Mouse (Mus musculus): Measurements from ENCODE around the gene Nacc1. TPM values are rescaled to one million over a fixed set of nuclear protein-coding genes. Genes with fewer than 3 reads are reported as not detected.
A peak's percentile ranks its signal among the peaks of the same experiment; 100 is the strongest.

Nacc1 gene
- polyA plus RNA-seq, 1 experiment from 2014 or later, result 12.5 TPM

GRCm38 (mm10) chr8:84704867-84705831, 17.5 kb upstream of the Nacc1 start:
- ATAC-seq, result peak; percentile 6; the same call in 1 of the 2 replicates
- H3K27me3 ChIP-seq (replicated peaks), result peaks cover 39% of the 10 kb centered on the region
- WGBS (ENCODE audit: insufficient replicate concordance), result 2% methylated on average over 59 of the region's 61 CpGs
- H3K4me1 ChIP-seq, result peaks cover 80% of the 10 kb centered on the region
- H3K4me2 ChIP-seq, result peak overlapping the region; percentile 96
- H3K36me3 ChIP-seq, result peaks cover 25% of the 10 kb centered on the region
- H3K9ac ChIP-seq, result peak overlapping the region; percentile 97
- H3K9me3 ChIP-seq (replicated peaks), result no peaks in the 10 kb centered on the region
- peak overlapping the region; percentile 97 for H3K27ac ChIP-seq
- peak overlapping the region; percentile 83 for H3K4me3 ChIP-seq

DNA sequence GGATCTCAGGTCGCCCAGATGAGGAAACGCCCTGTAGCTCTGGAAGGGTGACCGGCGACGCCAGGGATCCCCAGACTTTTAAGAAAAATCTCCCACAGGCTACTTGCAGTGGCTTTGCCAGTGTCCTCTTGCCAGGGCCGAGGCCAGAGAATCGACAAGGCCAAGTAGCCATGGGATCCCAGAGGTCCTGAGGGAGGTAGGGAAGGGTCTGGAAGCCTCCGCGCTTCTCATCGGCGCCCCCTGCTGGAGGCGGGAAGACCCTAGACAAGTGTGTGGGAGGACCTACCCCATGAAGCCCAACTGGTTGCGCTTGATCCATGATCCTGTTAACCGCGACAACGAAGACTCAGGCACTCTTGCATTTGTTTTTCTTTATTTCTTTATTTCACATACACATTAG, 16.7 kb upstream of the Nacc1 start:
- Histone ChIP-seq H3K4me3 (peak overlapping the region; percentile 83), H3K9ac (peak overlapping the region; percentile 97), H3K4me1 (peaks cover 84% of the 10 kb centered on the region)

DNA sequence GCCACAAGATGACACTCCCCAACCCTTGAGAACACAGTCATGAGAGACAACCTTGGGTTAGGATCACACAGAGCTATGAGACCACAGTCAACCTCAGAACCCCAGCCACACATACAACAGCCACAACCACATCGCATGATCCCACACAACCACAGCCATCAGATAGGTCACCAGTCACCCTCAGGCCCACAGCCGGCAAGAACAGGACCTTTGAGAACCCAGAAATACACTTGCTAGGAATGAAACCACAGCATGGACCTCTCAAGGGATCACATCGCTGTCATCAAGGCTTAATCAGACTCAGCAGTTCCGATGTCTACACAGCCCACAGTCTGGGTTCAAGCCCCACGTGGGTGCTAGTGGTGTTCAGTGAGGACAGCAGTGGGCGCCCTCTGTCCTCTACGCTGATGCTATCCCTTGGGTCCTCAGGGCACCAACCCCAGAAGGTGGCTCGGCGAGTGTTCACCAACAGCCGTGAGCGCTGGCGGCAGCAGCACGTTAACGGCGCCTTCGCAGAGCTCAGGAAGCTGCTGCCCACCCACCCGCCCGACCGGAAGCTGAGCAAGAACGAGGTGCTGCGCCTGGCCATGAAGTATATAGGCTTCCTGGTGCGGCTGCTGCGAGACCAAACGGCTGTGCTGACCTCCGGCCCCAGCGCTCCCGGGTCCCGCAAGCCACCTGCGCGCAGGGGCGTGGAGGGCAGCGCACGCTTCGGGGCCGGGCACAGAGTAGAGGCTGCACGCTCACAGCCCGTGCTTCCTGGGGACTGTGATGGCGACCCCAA, 16.0 kb upstream of the Nacc1 start:
- peak overlapping the region; percentile 83 for H3K4me3 ChIP-seq
- WGBS (ENCODE audit: insufficient replicate concordance), result 2% methylated on average over 38 of the region's 38 CpGs
- H3K36me3 ChIP-seq, result peaks cover 36% of the 10 kb centered on the region
- peak overlapping the region; percentile 96 for H3K4me2 ChIP-seq
- peaks cover 35% of the 10 kb centered on the region for H3K27me3 ChIP-seq (replicated peaks)
- peak overlapping the region; percentile 97 for H3K9ac ChIP-seq
- peak overlapping the region; percentile 97 for H3K27ac ChIP-seq
- H3K4me1 ChIP-seq, result peaks cover 84% of the 10 kb centered on the region
- ATAC-seq, result no peak
- no peaks in the 10 kb centered on the region for H3K9me3 ChIP-seq (replicated peaks)

More for the DNA sequence above, 16.7 kb upstream of the Nacc1 start:
- ATAC-seq, result peak; percentile 36
- H3K27ac ChIP-seq, result peak overlapping the region; percentile 97
- H3K9me3 ChIP-seq (replicated peaks), result no peaks in the 10 kb centered on the region
- H3K27me3 ChIP-seq (replicated peaks), result peaks cover 39% of the 10 kb centered on the region
- WGBS (ENCODE audit: insufficient replicate concordance), result 2% methylated on average over 16 of the region's 16 CpGs
- H3K36me3 ChIP-seq, result peaks cover 29% of the 10 kb centered on the region
- H3K4me2 ChIP-seq, result peak overlapping the region; percentile 96

GRCm38 (mm10) chr8:84702963-84703465, 15.4 kb upstream of the Nacc1 start:
- Histone ChIP-seq H3K4me1 (peaks cover 84% of the 10 kb centered on the region), H3K36me3 (peaks cover 43% of the 10 kb centered on the region), H3K4me2 (peak overlapping the region; percentile 96), H3K9ac (peak overlapping the region; percentile 97), H3K9me3 (replicated peaks) (no peaks in the 10 kb centered on the region), H3K27me3 (replicated peaks) (peaks cover 30% of the 10 kb centered on the region), H3K27ac (peak overlapping the region; percentile 97), H3K4me3 (peak overlapping the region; percentile 83)
- ATAC-seq, result no peak
- WGBS (ENCODE audit: insufficient replicate concordance), result 26% methylated on average over 6 of the region's 6 CpGs

DNA sequence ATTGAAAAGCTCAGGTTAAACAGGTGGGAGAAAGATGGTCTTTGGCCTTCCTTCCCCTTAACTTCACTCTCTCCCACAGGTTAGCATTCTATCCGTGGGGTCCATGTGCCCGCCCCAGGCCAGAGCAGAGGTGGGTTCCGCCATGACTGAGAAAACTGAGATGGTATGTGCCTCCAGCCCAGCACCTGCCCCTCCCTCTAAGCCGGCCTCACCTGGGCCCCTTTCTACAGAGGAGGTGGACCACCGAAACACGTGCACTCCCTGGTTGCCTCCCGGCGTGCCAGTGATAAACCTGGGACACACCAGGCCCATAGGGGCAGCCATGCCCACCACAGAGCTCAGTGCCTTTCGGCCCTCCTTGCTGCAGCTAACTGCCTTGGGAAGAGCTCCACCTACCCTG, 14.9 kb upstream of the Nacc1 start:
- peak overlapping the region; percentile 97 for H3K27ac ChIP-seq
- ATAC-seq, result no peak
- no peaks in the 10 kb centered on the region for H3K9me3 ChIP-seq (replicated peaks)
- H3K27me3 ChIP-seq (replicated peaks), result peaks cover 26% of the 10 kb centered on the region
- H3K4me1 ChIP-seq, result peaks cover 82% of the 10 kb centered on the region
- WGBS (ENCODE audit: insufficient replicate concordance), result 15% methylated on average over 9 of the region's 9 CpGs
- H3K4me2 ChIP-seq, result peak overlapping the region; percentile 96
- H3K36me3 ChIP-seq, result peaks cover 47% of the 10 kb centered on the region
- peak overlapping the region; percentile 83 for H3K4me3 ChIP-seq
- peak overlapping the region; percentile 97 for H3K9ac ChIP-seq

DNA sequence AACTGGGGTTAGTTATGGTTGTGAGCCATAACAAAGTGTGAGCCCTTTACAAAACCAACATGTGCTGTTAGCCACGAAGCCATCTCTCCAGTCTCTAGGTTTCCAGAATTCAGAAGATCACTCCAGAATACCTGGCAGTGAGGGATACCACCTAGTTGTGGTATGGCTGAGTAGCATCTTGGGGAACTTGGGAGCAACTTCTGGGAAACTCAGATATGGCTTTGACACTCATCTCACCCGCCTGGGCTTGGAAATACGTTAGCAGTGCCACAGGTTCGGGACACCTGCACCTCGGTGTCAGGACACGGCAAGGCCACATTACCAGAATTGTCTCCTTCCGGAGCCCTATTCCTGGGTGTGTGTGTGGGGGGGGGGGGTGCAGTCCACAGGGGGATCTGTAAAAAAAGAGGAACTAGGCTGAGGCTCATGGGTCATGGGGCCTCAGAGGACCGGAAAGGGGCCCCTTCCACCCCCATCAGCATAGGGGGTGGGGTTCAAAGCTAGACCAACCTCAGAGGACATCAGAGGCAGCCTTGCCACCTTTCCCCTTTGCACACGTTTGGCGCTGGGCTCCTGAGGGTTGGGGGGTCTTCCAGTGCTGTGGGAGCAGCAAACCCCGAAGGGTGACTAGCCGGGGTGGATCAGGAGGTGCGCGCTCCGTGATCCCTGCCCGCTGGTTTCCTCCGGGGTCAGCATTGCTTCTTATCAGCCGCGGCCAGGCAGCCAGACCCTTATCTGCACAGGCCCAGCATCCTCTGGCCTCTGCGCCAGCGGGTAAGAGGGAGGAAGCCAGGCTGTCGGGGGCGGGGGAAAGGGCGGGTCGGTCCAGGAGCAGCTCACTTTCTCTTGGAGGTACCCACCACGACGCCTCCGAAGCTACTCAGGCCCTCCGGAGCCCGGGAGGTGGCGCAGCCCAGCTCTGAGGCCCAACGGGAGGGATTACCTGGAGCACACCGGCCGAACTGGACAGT, 13.6 kb upstream of the Nacc1 start, which contains the start of gene Lyl1:
TSS of gene Lyl1 (plus strand) at position 517 of the 971 bp plus-strand sequence.
- H3K9me3 ChIP-seq (replicated peaks), result no peaks in the 10 kb centered on the region
- H3K27me3 ChIP-seq (replicated peaks), result peaks cover 14% of the 10 kb centered on the region
- peak within 1 kb of the TSS; percentile 97 for H3K27ac ChIP-seq
- under 1% methylated on average over 34 of the region's 34 CpGs for WGBS (ENCODE audit: insufficient replicate concordance)
- peaks cover 61% of the 10 kb centered on the region for H3K36me3 ChIP-seq
- ATAC-seq, result peak; percentile 86
- H3K4me2 ChIP-seq, result peak within 1 kb of the TSS; percentile 96
- H3K4me3 ChIP-seq, result peak within 1 kb of the TSS; percentile 83
- peak within 1 kb of the TSS; percentile 97 for H3K9ac ChIP-seq
- peaks cover 69% of the 10 kb centered on the region for H3K4me1 ChIP-seq

DNA sequence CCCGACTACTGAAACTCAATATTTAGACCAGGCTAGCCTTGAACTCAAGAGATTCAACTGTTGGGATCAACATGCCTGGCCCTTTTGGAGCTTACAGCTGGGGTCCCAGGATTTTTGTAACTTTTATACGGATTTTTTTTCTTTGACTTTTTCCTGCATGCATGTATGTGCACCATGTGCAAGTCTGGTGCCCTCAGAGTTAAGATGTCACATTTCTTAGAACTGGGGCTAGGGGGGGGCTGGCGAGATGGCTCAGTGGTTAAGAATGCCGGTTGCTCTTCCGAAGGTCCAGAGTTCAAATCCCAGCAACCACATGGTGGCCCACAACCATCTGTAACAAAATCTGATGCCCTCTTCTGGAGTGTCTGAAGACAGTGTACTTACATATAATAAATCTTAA, 12.9 kb upstream of the Nacc1 start:
- peaks cover 12% of the 10 kb centered on the region for H3K27me3 ChIP-seq (replicated peaks)
- H3K4me2 ChIP-seq, result peak overlapping the region; percentile 96
- peak overlapping the region; percentile 97 for H3K9ac ChIP-seq
- no peak for ATAC-seq
- peaks cover 68% of the 10 kb centered on the region for H3K36me3 ChIP-seq
- H3K9me3 ChIP-seq (replicated peaks), result no peaks in the 10 kb centered on the region
- peak overlapping the region; percentile 97 for H3K27ac ChIP-seq
- peak overlapping the region; percentile 83; the same call in 1 of the 2 replicates for H3K4me3 ChIP-seq
- H3K4me1 ChIP-seq, result peaks cover 64% of the 10 kb centered on the region
- WGBS (ENCODE audit: insufficient replicate concordance), result 31% methylated on average over 5 of the region's 5 CpGs

GRCm38 (mm10) chr8:84699861-84700322, 12.2 kb upstream of the Nacc1 start:
- peak overlapping the region; percentile 97 for H3K27ac ChIP-seq

GRCm38 (mm10) chr8:84698929-84699401, 11.3 kb upstream of the Nacc1 start:
- WGBS (ENCODE audit: insufficient replicate concordance), result 94% methylated on average over 9 of the region's 9 CpGs
- Histone ChIP-seq H3K9ac (no peak overlapping the region), H3K4me3 (no peak overlapping the region), H3K36me3 (peaks cover 78% of the 10 kb centered on the region), H3K27ac (peak overlapping the region; percentile 97), H3K4me2 (peak overlapping the region; percentile 96; the same call in 1 of the 2 replicates), H3K27me3 (replicated peaks) (peaks cover 7% of the 10 kb centered on the region; the same call in 1 of the 2 replicates), H3K9me3 (replicated peaks) (no peaks in the 10 kb centered on the region), H3K4me1 (peaks cover 48% of the 10 kb centered on the region)
- ATAC-seq, result no peak

More at GRCm38 (mm10) chr8:84699861-84700322, 12.2 kb upstream of the Nacc1 start:
- WGBS (ENCODE audit: insufficient replicate concordance), result 20% methylated on average over 7 of the region's 7 CpGs
- Histone ChIP-seq H3K27me3 (replicated peaks) (peaks cover 7% of the 10 kb centered on the region; the same call in 1 of the 2 replicates), H3K9ac (peak overlapping the region; percentile 97), H3K4me3 (0 out of 2 replicates have a peak overlapping the region, but pooled peaks have one; percentile 7), H3K9me3 (replicated peaks) (no peaks in the 10 kb centered on the region), H3K4me2 (peak overlapping the region; percentile 96), H3K36me3 (peaks cover 74% of the 10 kb centered on the region), H3K4me1 (peaks cover 57% of the 10 kb centered on the region)
- no peak for ATAC-seq

GRCm38 (mm10) chr8:84698288-84698687, 10.6 kb upstream of the Nacc1 start:
- 83% methylated on average over 5 of the region's 5 CpGs for WGBS (ENCODE audit: insufficient replicate concordance)
- Histone ChIP-seq H3K27me3 (replicated peaks) (peaks cover 7% of the 10 kb centered on the region; the same call in 1 of the 2 replicates), H3K27ac (peak overlapping the region; percentile 97; the same call in 1 of the 2 replicates), H3K9me3 (replicated peaks) (no peaks in the 10 kb centered on the region), H3K4me1 (peaks cover 41% of the 10 kb centered on the region), H3K4me3 (no peak overlapping the region), H3K9ac (no peak overlapping the region), H3K4me2 (no peak overlapping the region), H3K36me3 (peaks cover 78% of the 10 kb centered on the region)
- no peak for ATAC-seq
